Mouse (Mus musculus) neural tube, embryonic 11.5 days (tissue): ENCODE data around the gene Epo. TPM values are rescaled to one million over a fixed set of nuclear protein-coding genes. Genes with fewer than 3 reads are reported as not detected.
A peak's percentile ranks its signal among the peaks of the same experiment; 100 is the strongest.

Experiments
- ATAC-seq: fragments of 200-750 bp; cut with Nextera tagmentation; 2 replicates; pipeline ENCODE4 v1.8.0; 2017; ENCODE audit warnings: moderate number of reproducible peaks, mild to moderate bottlenecking, moderate TSS enrichment, moderate library complexity; ENCODE audit not compliant: insufficient read depth, low FRiP score, low TSS enrichment
- DNase-seq: peaks from one replicate; pipeline ENCODE4 v3.0.0-alpha.2; 2015; ENCODE audit warnings: low spot score
- H3K27ac ChIP-seq: fragments of 300-500 bp; sonication (generic); 2 replicates; pipeline ENCODE4 v1.5.1; 2014; ENCODE audit warnings: low read depth, mild to moderate bottlenecking, low read length
- H3K27me3 ChIP-seq: fragments of 300-500 bp; sonication (generic); 2 replicates; pipeline ENCODE4 v1.6.1; 2014; ENCODE audit warnings: mild to moderate bottlenecking, low read length, mixed read lengths; ENCODE audit not compliant: control insufficient read depth, insufficient read depth
- H3K36me3 ChIP-seq: fragments of 300-500 bp; sonication (generic); 2 replicates; pipeline ENCODE4 v1.6.1; 2014; ENCODE audit warnings: mild to moderate bottlenecking, low read length, moderate library complexity, mixed read lengths; ENCODE audit not compliant: control insufficient read depth, insufficient read depth
- H3K4me1 ChIP-seq: fragments of 300-500 bp; sonication (generic); 2 replicates; pipeline ENCODE4 v1.6.1; 2014; ENCODE audit warnings: low read length, mixed read lengths; ENCODE audit not compliant: control insufficient read depth, insufficient read depth
- H3K4me2 ChIP-seq: fragments of 300-500 bp; sonication (generic); 2 replicates; pipeline ENCODE4 v1.6.1; 2014; ENCODE audit warnings: low read depth, mild to moderate bottlenecking, moderate library complexity
- H3K4me3 ChIP-seq: fragments of 300-500 bp; sonication (generic); 2 replicates; pipeline ENCODE4 v1.5.1; 2014; ENCODE audit warnings: low read depth, low read length
- H3K9ac ChIP-seq: fragments of 300-500 bp; sonication (generic); 2 replicates; pipeline ENCODE4 v1.6.1; 2014; ENCODE audit warnings: mild to moderate bottlenecking, low read length
- H3K9me3 ChIP-seq: fragments of 300-500 bp; sonication (generic); 2 replicates; pipeline ENCODE4 v1.6.1; 2016; ENCODE audit warnings: low read length; ENCODE audit not compliant: control insufficient read depth
- WGBS: fragments of 180-500 bp; shearing (Covaris S2); extraction: QIAGEN DNeasy Blood & Tissue Kit; methylation state at CpG from one replicate; pipeline ENCODE4 v1.1.7; 2014; 5-methylcytosine and 5-hydroxymethylcytosine counted together
- polyA plus RNA-seq: library from polyadenylated mRNA; unstranded; fragments of >200 nt; fragmentation: Nextera tagmentation; extraction: Ambion mirVana; gene quantifications from 2 replicates; pipeline ENCODE4 v1.2.1, GENCODE M21; 2014

Epo gene
- polyA plus RNA-seq, 1 experiment from 2014 or later, result 0.34 TPM

DNA sequence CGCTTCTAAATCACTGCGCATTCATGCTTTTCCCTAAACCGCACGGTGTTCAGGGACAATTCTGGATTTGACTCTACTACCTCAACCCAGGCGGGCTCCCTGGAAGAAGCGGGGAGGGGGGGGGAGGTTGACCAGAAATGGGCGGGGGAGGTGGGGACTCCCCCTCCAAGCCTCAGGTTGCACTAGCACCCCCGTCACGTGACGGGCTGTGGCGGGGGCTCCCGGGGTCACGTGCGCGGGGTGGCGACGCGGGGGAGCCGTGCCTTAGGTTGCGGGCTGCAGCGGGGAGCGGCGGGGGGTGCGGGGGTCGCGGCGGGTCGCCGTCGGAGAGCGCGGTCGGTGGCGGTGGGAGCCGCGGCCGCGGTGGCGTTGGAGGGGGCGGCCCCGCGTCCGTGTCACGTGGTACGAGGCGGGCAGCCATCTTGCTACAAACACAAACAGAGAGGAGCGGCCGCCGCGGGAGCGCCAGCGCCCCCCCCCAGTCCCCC, 23.0 kb downstream of the Epo start:
- no peaks in the 10 kb centered on the region for H3K36me3 ChIP-seq
- H3K4me1 ChIP-seq, result peaks cover 13% of the 10 kb centered on the region
- WGBS, result 3% methylated on average over 26 of the region's 52 CpGs
- H3K9ac ChIP-seq, result peak overlapping the region; percentile 99
- H3K4me3 ChIP-seq, result peak overlapping the region; percentile 100
- no peaks in the 10 kb centered on the region for H3K9me3 ChIP-seq
- peak overlapping the region; percentile 80; the same call in 1 of the 2 replicates for H3K27ac ChIP-seq
- peak overlapping the region; percentile 77 for H3K4me2 ChIP-seq
- DNase-seq, result peak; percentile 79
- no peaks in the 10 kb centered on the region for H3K27me3 ChIP-seq
- peak; percentile 82 for ATAC-seq

DNA sequence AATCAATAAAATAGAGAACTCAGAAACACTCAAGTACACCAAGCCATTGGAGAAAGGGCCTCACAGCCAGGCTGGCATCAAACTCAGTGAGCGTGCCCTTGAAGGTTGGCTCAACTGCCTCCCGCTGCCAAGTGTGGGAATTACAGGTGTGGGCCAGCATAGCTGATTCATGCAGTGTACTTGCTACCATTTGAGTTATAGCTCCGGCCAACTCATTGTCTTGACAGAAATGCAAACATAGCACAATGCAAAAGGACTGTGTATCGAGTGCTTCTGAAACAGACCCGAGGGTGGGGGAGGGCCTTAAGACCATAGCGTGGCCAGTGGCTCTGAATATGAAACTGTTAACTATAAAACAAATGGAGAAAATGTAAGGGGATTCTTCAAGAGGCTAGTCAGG, 29.0 kb downstream of the Epo start:
- WGBS, result 87% methylated on average over 6 of the region's 6 CpGs
- no peaks in the 10 kb centered on the region for H3K9me3 ChIP-seq
- no peak overlapping the region for H3K4me3 ChIP-seq
- H3K4me1 ChIP-seq, result 0 out of 2 replicates have a peak, but pooled peaks cover 3% of the 10 kb centered on the region
- DNase-seq (no peak), ATAC-seq (no peak)
- no peak overlapping the region for H3K4me2 ChIP-seq
- H3K36me3 ChIP-seq, result no peaks in the 10 kb centered on the region
- no peak overlapping the region for H3K9ac ChIP-seq
- no peak overlapping the region for H3K27ac ChIP-seq
- H3K27me3 ChIP-seq, result no peaks in the 10 kb centered on the region

DNA sequence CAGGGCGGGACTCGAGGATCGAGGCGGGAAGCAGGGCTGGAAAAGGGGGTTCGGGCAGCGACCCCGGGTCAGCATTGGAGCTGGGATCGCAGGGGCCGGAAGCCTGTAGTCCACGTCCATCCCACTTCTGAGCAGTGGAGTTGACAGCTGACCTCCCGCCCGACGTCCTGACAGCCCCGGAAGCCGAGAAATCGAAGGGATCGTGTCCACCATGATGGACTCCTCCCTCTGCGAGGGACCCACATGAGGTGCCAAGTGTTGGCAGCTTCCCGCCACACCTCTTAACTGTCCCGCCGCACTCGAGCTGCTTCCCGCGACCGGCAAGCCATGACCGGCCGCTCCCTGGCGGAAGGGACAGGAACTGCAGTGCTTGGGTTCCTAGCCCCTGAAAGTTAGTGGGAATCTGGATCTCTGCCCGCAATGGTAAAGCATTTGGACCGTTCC, 30.4 kb downstream of the Epo start:
- ATAC-seq, result peak; percentile 74
- peak overlapping the region; percentile 50 for H3K4me3 ChIP-seq
- H3K27me3 ChIP-seq, result no peaks in the 10 kb centered on the region
- H3K27ac ChIP-seq, result peak overlapping the region; percentile 49
- 0% methylated on average over 30 of the region's 30 CpGs for WGBS
- peak overlapping the region; percentile 72 for H3K4me2 ChIP-seq
- H3K4me1 ChIP-seq, result 0 out of 2 replicates have a peak, but pooled peaks cover 3% of the 10 kb centered on the region
- DNase-seq, result peak; percentile 86
- no peaks in the 10 kb centered on the region for H3K36me3 ChIP-seq
- H3K9ac ChIP-seq, result peak overlapping the region; percentile 66
- no peaks in the 10 kb centered on the region for H3K9me3 ChIP-seq

DNA sequence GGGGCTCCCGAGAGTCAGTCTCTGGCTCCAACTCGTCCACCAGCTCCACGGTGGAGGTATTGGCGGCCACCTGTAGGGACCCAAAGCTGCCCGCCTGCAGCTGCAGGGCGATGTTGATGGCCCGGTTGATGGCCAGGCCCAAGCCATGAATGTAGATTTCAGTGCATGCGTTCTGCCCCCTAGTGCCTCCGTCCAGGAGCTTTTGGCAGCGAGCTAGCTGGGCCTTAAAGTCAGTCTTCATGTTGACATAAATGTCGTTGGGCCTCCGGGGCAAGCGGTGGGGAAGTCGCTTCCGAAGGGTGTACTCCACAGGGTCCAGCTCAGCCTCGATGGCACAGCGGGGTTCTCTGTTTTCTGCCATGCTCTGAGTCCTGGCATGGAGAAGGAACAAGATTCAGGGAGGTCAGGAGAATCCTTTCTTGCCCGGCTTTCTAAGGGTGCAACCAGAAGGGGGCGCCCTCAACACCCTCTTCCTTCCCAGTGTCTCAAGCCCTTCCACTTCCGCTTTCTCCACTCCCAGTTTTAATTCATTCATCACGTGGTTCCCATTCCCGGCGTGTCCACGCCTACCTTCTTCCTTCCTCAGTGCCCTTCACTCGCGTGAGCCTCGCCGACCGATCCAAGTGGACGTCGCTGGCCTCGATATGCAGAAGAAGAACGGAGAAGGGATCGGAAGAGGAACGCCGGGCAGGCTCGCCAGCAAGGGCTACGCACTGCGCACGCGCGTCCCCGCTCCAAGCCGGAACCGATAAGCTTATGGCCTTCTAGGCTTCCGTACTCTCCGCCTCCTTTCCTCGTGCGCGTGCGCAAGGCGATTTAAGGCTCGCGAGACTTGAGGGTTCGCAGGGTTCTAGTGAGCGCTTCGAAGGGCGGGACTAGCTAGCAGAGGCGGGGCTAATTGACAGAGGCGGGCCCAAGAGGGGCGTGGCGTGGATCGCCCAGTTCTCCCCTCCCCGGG, 31.1 kb downstream of the Epo start, which contains the start of gene Pop7:
Pop7 (minus strand) TSS at position 810 of the 958 bp plus-strand sequence.
- WGBS, result 2% methylated on average over 64 of the region's 64 CpGs
- DNase-seq (peak; percentile 100), ATAC-seq (peak; percentile 94)

DNA sequence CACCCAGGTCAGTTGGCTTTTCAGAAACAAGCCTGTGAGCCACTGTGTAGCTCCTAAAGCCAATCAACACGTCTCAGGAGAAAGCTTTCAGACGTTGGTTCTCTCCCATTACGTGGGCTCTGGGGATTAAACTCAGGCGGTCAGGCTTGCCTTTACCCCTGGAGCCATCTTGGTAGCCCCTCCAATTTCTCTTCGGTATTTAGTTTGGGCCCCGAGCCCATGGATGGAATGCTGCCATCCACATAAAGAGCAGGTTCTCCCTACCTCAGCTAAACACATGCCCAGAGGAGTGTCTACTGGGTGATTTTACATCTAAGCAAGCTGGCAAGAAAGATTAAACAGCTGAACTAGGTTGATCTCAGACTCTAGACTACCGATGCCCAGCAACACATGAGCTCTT, 32.9 kb downstream of the Epo start:
- no peaks in the 10 kb centered on the region for H3K27me3 ChIP-seq
- H3K4me1 ChIP-seq, result 0 out of 2 replicates have a peak, but pooled peaks cover 3% of the 10 kb centered on the region
- no peak overlapping the region for H3K4me3 ChIP-seq
- no peak for ATAC-seq
- H3K36me3 ChIP-seq, result no peaks in the 10 kb centered on the region
- H3K9ac ChIP-seq, result no peak overlapping the region
- no peaks in the 10 kb centered on the region for H3K9me3 ChIP-seq
- WGBS, result 93% methylated on average over 7 of the region's 7 CpGs
- no peak for DNase-seq
- no peak overlapping the region for H3K4me2 ChIP-seq
- H3K27ac ChIP-seq, result no peak overlapping the region

More for the DNA sequence above, 31.1 kb downstream of the Epo start, which contains the start of gene Pop7:
- H3K4me3 ChIP-seq, result peak within 1 kb of the TSS; percentile 50
- H3K36me3 ChIP-seq, result no peaks in the 10 kb centered on the region
- H3K4me2 ChIP-seq, result peak within 1 kb of the TSS; percentile 72
- no peaks in the 10 kb centered on the region for H3K27me3 ChIP-seq
- H3K4me1 ChIP-seq, result 0 out of 2 replicates have a peak, but pooled peaks cover 3% of the 10 kb centered on the region
- H3K9me3 ChIP-seq, result no peaks in the 10 kb centered on the region
- H3K9ac ChIP-seq, result peak within 1 kb of the TSS; percentile 66
- peak within 1 kb of the TSS; percentile 78 for H3K27ac ChIP-seq

DNA sequence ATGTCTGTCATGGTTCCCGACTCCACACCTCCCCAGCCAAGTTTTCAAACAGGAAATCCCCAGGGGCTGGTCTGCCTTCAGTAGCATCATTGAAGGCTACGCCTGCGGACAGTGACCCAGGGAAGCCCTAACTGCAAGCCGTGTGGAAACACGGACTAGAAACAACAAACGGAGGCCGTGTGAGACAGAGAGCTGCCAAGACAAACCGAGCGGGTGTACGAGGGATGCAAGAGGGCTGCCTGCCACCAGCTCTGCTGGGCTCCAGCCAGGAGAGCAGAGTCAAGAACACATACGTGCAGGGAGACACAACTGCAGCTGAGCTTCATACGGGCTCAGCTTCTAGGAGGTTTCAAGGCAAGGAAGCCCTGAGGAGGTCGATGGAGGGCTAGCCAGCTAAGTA, 39.2 kb downstream of the Epo start:
- Histone ChIP-seq H3K4me2 (no peak overlapping the region), H3K4me1 (no peaks in the 10 kb centered on the region), H3K27me3 (no peaks in the 10 kb centered on the region), H3K36me3 (no peaks in the 10 kb centered on the region), H3K27ac (no peak overlapping the region), H3K9me3 (no peaks in the 10 kb centered on the region), H3K4me3 (no peak overlapping the region), H3K9ac (no peak overlapping the region)
- 76% methylated on average over 13 of the region's 13 CpGs for WGBS
- DNase-seq, result no peak
- ATAC-seq, result no peak

DNA sequence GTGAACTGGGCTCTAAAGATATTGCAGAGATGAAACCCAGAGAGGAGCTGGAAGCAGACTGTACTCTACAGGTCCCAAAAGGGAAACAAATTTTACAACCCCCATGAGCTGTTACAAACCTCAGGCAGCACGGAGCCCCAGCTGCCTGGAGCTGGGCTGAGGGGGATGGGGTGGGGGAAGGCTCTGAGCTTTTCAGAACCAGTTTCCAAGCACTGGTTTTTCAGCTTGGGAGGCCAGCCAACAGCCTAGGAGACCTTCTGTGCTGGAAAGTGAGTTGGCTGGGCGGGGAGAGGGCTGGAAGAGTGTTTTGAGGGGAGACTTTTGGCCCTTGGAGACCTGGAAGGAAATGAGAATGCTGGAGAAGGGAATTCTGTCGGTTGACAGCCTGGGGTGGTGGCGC, 41.5 kb downstream of the Epo start:
- H3K9me3 ChIP-seq, result no peaks in the 10 kb centered on the region
- H3K9ac ChIP-seq, result no peak overlapping the region
- ATAC-seq (no peak), DNase-seq (no peak)
- H3K4me1 ChIP-seq, result no peaks in the 10 kb centered on the region
- no peak overlapping the region for H3K27ac ChIP-seq
- H3K27me3 ChIP-seq, result no peaks in the 10 kb centered on the region
- H3K4me2 ChIP-seq, result no peak overlapping the region
- no peaks in the 10 kb centered on the region for H3K36me3 ChIP-seq
- no peak overlapping the region for H3K4me3 ChIP-seq
- 59% methylated on average over 4 of the region's 4 CpGs for WGBS

DNA sequence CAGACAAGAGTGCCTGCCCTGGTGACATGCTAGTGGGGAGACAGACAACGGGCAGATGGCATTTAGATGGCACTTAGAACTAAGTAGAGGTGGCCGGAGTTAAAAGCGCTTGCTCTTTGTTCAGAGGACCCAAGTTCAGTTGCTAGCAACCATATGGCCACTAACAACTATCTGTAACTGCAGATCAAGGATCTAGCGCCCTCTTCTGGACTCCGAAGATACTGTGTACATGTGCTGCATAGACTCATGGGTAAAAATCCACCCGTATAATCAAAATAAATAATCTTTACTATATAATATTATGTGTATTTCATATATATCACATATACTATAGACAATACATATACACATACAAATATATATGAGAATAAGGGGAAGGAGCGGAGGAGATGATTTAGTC, 45.4 kb downstream of the Epo start:
- no peak overlapping the region for H3K27ac ChIP-seq
- no peaks in the 10 kb centered on the region for H3K36me3 ChIP-seq

More for the DNA sequence above, 45.4 kb downstream of the Epo start:
- no peak for ATAC-seq
- Histone ChIP-seq H3K9me3 (no peaks in the 10 kb centered on the region), H3K4me1 (peaks cover 6% of the 10 kb centered on the region; the same call in 1 of the 2 replicates), H3K9ac (no peak overlapping the region), H3K27me3 (no peaks in the 10 kb centered on the region), H3K4me3 (no peak overlapping the region), H3K4me2 (no peak overlapping the region)
- WGBS, result 84% methylated on average over 7 of the region's 7 CpGs
- DNase-seq, result no peak
